Comparison of ENCODE assay signal across 11 mouse cellular contexts in genomic region chr11:109494890-109495770, GRCm38 (mm10). TPM values are rescaled to one million over a fixed set of nuclear protein-coding genes. Genes with fewer than 3 reads are reported as not detected.
A peak's percentile ranks its signal among the peaks of the same experiment; 100 is the strongest.
DNase-seq lines count a peak whose midpoint lies in the region; ATAC-seq and TF ChIP-seq lines count a peak whose summit lies in the region.
"Had no signal": no experiment of that assay in that cellular context is flagged by ENCODE, and none has a peak within 500 bp of the region (broad histone marks: within the 10 kb centered on the region; RNA-seq: fewer than 3 reads in every experiment).

No protein-coding gene starts in this region.

- 39% methylated on average over 24 of the region's 24 CpGs for WGBS in liver, postnatal 0 days (ENCODE audit: insufficient replicate concordance)

- no peaks in the 10 kb centered on the region for H3K27me3 ChIP-seq in liver, postnatal 0 days (ENCODE audit: insufficient read depth, low read length)

- H3K9me3 ChIP-seq in liver, postnatal 0 days (ENCODE audit: low read length), result no peaks in the 10 kb centered on the region
- H3K9me3 ChIP-seq: hindbrain, embryonic 13.5 days; limb, embryonic 13.5 days had no signal

- peak; percentile 69 for ATAC-seq in liver, postnatal 0 days
- ATAC-seq in erythroblast, adult 5-6 weeks (replicated peaks; ENCODE audit: low FRiP score, poor library complexity, severe bottlenecking), result no peak

- peak; percentile 74 for TF ChIP-seq EP300 in liver, postnatal 0 days (IDR thresholded peaks at IDR 0.05; ENCODE audit: low read depth)

- H3K9ac ChIP-seq in liver, postnatal 0 days (replicated peaks), result peak overlapping the region; percentile 23; the same call in 1 of the 2 replicates
- H3K9ac ChIP-seq: hindbrain, embryonic 13.5 days; limb, embryonic 13.5 days had no signal

- no peaks in the 10 kb centered on the region for H3K36me3 ChIP-seq in liver, postnatal 0 days (replicated peaks; ENCODE audit: insufficient read depth, low read length)
- H3K36me3 ChIP-seq: hindbrain, embryonic 13.5 days; limb, embryonic 13.5 days had no signal

- H3K4me3 ChIP-seq in liver, postnatal 0 days (ENCODE audit: low read depth, low read length), result no peak overlapping the region
- H3K4me3 ChIP-seq: hindbrain, embryonic 13.5 days; limb, embryonic 13.5 days had no signal

- peak; percentile 47 for DNase-seq in embryo, embryonic 10 days (ENCODE audit: low spot score)
- no peak for DNase-seq in embryo, embryonic 9.5 days (ENCODE audit: extremely low spot score)
- peak; percentile 21 for DNase-seq in spleen, adult 12 weeks (ENCODE audit: low spot score)
- DNase-seq in spleen, postnatal 4 days (ENCODE audit: low spot score in 2 of 2), result no peak
- peak; percentile 61 for DNase-seq in liver, postnatal 0 days
- peak; percentile 48 for DNase-seq in yolk sac, embryonic 10.5 days (ENCODE audit: low spot score)
- DNase-seq in adrenal gland, postnatal 25 days, result no peak
- DNase-seq: adrenal gland, adult 8-10 months had no signal

- no peak for TF ChIP-seq CTCF in liver, postnatal 0 days (IDR thresholded peaks at IDR 0.05; ENCODE audit: low read depth)

- peaks cover 60% of the 10 kb centered on the region for H3K4me1 ChIP-seq in liver, postnatal 0 days (ENCODE audit: insufficient read depth)

- peak overlapping the region; percentile 3 for H3K4me2 ChIP-seq in liver, postnatal 0 days (ENCODE audit: low read depth, low read length)
- H3K4me2 ChIP-seq: hindbrain, embryonic 13.5 days; limb, embryonic 13.5 days had no signal

- H3K27ac ChIP-seq in liver, postnatal 0 days (ENCODE audit: low read depth), result peak overlapping the region; percentile 94
- H3K27ac ChIP-seq: hindbrain, embryonic 13.5 days; limb, embryonic 13.5 days had no signal

RNA-seq across cellular contexts. Expression of gene Slc16a6, which starts 21.7 kb away (rescaled TPM):
- polyA plus RNA-seq in liver, postnatal 0 days (2015; fragmentation: Nextera tagmentation; extraction: Ambion mirVana), result 18.8 and 19.0 TPM in 2 replicates
- total RNA-seq in erythroblast, adult 5-6 weeks (2015; ENCODE audit: low replicate concordance), result 98.4 and 101 TPM in 2 replicates
- total RNA-seq in erythroblast, adult 5-6 weeks (2017; ENCODE audit: low replicate concordance), result 65.1 and 113 TPM in 2 replicates
- total RNA-seq in adrenal gland, postnatal 25 days (2021), result 0.46 and 0.67 TPM in 2 replicates

RNA-seq across cellular contexts. Expression of gene Arsg, which starts 22.0 kb away (rescaled TPM):
- 11.8 and 13.1 TPM in 2 replicates for polyA plus RNA-seq in liver, postnatal 0 days (2015; fragmentation: Nextera tagmentation; extraction: Ambion mirVana)
- total RNA-seq in erythroblast, adult 5-6 weeks (2015; ENCODE audit: low replicate concordance), result 2.3 and 3.1 TPM in 2 replicates
- total RNA-seq in erythroblast, adult 5-6 weeks (2017; ENCODE audit: low replicate concordance), result 1.7 and 7.7 TPM in 2 replicates
- 4.1 and 5.9 TPM in 2 replicates for total RNA-seq in adrenal gland, postnatal 25 days (2021)

Comparison
In these comparisons a context has a peak if more than half of its experiments do, and no peak if none do; other contexts are left out.
1. DNase-seq: peak in embryo, embryonic 10 days (single experiment), spleen, adult 12 weeks (single experiment), liver, postnatal 0 days (single experiment) and yolk sac, embryonic 10.5 days (single experiment); none in embryo, embryonic 9.5 days (single experiment), spleen, postnatal 4 days (0 of 2) and adrenal gland, postnatal 25 days (single experiment).
2. RNA of gene Slc16a6, which starts 21.7 kb away (total RNA-seq): 65.1 to 113 TPM in erythroblast, adult 5-6 weeks; 0.46 to 0.67 TPM in adrenal gland, postnatal 25 days; every median in the first group is over 10 times any median in the second.